Mouse (Mus musculus) liver, embryonic 14.5 days (tissue): ENCODE data around the gene Tbx5. TPM values are rescaled to one million over a fixed set of nuclear protein-coding genes. Genes with fewer than 3 reads are reported as not detected.

Source experiments
- ATAC-seq: fragments of 200-750 bp; cut with Nextera tagmentation; 2 replicates; pipeline ENCODE4 v1.8.0; 2017; ENCODE audit warnings: moderate number of reproducible peaks, mild to moderate bottlenecking, moderate library complexity; ENCODE audit not compliant: insufficient read depth
- DNase-seq, 3 experiments: peaks; one replicate each; pipeline ENCODE4 v3.0.0-alpha.2; 2012 to 2013; ENCODE audit warnings: low read depth in 3 of 3, low spot score in 3 of 3
- H3K27ac ChIP-seq: fragments of 300-500 bp; sonication (generic); 2 replicates; pipeline ENCODE4 v1.5.1; 2014; ENCODE audit warnings: moderate library complexity, mild to moderate bottlenecking, control low read depth, inconsistent platforms
- H3K27me3 ChIP-seq: fragments of 300-500 bp; sonication (generic); 2 replicates; pipeline ENCODE4 v1.6.1; 2014; ENCODE audit warnings: mild to moderate bottlenecking, low read length, moderate library complexity; ENCODE audit not compliant: control insufficient read depth, insufficient read depth
- H3K36me3 ChIP-seq: fragments of 300-500 bp; sonication (generic); replicated peaks from 2 replicates; pipeline ENCODE4 v1.6.1; 2014; ENCODE audit warnings: low read depth; ENCODE audit not compliant: control insufficient read depth, insufficient read depth
- H3K4me1 ChIP-seq, 2 experiments: fragments of 200-500 bp in 1 of 2; fragments of 300-500 bp in 1 of 2; sonication (generic) in 1 of 2; replicated peaks; 2 replicates each; pipeline ENCODE4 v1.6.1; 2012 to 2014; ENCODE audit warnings: antibody characterized with exemption in 1 of 2, inconsistent platforms in 1 of 2, low read length in 1 of 2; ENCODE audit not compliant: control insufficient read depth in 2 of 2, insufficient read depth in 2 of 2
- H3K4me2 ChIP-seq: fragments of 300-500 bp; sonication (generic); 2 replicates; pipeline ENCODE4 v1.6.1; 2014; ENCODE audit warnings: low read depth, mild to moderate bottlenecking, control low read depth, moderate library complexity
- H3K4me3 ChIP-seq, 2 experiments: fragments of 200-500 bp in 1 of 2; fragments of 300-500 bp in 1 of 2; sonication (generic) in 1 of 2; 2 replicates each; pipeline ENCODE4 v1.5.1; 2012 to 2014; ENCODE audit warnings: low read depth in 2 of 2, low read length in 2 of 2, mild to moderate bottlenecking in 2 of 2, control low read depth in 1 of 2, inconsistent platforms in 1 of 2, moderate library complexity in 1 of 2; ENCODE audit not compliant: insufficient read depth in 1 of 2
- H3K9ac ChIP-seq: fragments of 300-500 bp; sonication (generic); replicated peaks from 2 replicates; pipeline ENCODE4 v1.6.1; 2014; ENCODE audit warnings: mild to moderate bottlenecking, control low read depth, moderate library complexity
- H3K9me3 ChIP-seq: fragments of 300-500 bp; sonication (generic); 2 replicates; pipeline ENCODE4 v1.6.1; 2016; ENCODE audit warnings: low read length, mixed read lengths; ENCODE audit not compliant: control insufficient read depth
- CTCF ChIP-seq: IDR thresholded peaks from 2 replicates; pipeline ENCODE4 v1.5.1; 2016; ENCODE audit warnings: antibody characterized with exemption, low read depth, control low read depth
- EP300 ChIP-seq: IDR thresholded peaks from 2 replicates; pipeline ENCODE4 v1.6.1; 2016; ENCODE audit warnings: antibody characterized with exemption, low read depth
- WGBS: fragments of 180-500 bp; shearing (Covaris S2); extraction: QIAGEN DNeasy Blood & Tissue Kit; methylation state at CpG from one replicate; pipeline ENCODE4 v1.1.7; 2014; ENCODE audit not compliant: insufficient replicate concordance; 5-methylcytosine and 5-hydroxymethylcytosine counted together
- polyA plus RNA-seq, 2 experiments: library from polyadenylated mRNA; depleted of rRNA in 1 of 2; stranded (reverse) in 1 of 2; unstranded in 1 of 2; fragments of >200 nt; fragmentation: Nextera tagmentation in 1 of 2; extraction: Ambion mirVana in 1 of 2; gene quantifications; 2 replicates each; pipeline versions ENCODE4 v1.2.1 to v1.2.3; 2012 to 2014

The Tbx5 gene
- polyA plus RNA-seq, 2 experiments, result 0.01 to 0.03 TPM

DNA sequence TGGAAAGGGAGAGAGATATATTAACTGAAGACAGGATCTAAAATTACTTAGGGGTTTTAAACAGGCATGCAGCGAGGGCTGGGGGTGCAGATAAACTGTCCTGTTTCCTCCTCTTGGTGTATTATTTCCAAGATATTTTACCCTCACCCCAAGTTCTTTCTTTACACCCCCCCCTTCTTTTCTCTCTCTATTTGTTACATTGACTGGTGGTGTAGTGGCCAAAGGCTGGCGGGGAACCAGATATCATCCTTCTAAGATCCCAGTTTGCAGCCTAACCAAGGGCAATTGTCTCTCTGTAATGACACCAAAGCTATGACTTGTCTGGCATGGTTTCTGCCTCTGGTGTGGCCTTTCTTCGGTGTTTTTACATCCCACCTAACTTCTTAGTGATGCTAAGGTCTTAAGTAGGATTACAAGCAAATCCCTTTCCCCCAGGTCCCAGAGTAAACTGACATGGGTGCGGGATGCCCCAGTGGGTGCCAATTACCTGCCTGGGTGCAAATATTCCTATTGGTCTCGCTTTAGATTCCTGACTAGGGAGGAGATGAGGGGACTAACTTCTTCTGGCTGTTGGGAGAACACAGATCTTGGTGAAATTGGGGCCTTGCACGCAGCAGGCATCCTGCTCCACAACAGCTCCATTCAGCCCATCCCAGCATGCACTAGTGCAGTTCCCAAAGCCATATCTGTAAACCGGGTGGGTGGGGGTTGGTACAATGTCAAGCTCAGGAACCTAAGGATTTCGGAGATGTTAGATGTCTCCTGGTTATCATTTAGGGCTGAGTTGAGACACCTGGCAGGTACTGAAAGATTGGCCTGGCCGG, 32.8 kb upstream of the Tbx5 start:
- 4% methylated on average over 9 of the region's 9 CpGs for WGBS
- DNase-seq (no peak), ATAC-seq (no peak)
- H3K4me3 ChIP-seq, result no peak overlapping the region
- H3K27ac ChIP-seq, result no peak overlapping the region
- TF ChIP-seq EP300 (no peak), CTCF (no peak)
- H3K27me3 ChIP-seq, result peaks cover 93% of the 10 kb centered on the region
- no peaks in the 10 kb centered on the region for H3K36me3 ChIP-seq
- no peak overlapping the region for H3K4me2 ChIP-seq
- no peak overlapping the region for H3K9ac ChIP-seq
- no peaks in the 10 kb centered on the region for H3K9me3 ChIP-seq
- H3K4me1 ChIP-seq, result no peaks in the 10 kb centered on the region

DNA sequence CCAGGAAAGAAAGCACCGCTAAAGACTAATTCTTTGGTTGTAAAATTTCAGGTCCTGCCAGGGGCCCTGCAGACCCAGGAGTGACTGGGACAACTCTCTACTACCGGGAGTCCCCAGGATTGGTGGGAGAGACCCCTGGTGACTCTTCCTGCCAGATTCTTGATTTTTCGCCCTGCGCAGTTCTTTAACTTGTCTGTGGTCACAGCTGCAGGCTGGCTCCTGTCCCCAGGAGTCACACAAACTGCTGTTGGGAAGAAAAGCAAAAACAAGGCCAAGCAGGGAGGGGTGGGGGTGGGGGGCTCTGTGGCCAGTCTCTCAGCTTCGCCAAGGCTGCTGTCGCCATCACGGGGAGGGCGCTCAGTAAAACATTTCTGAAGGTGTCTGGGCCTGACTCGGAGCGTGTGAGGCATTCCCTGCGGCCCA, 32.2 kb upstream of the Tbx5 start:
- H3K27me3 ChIP-seq, result peaks cover 96% of the 10 kb centered on the region
- 6% methylated on average over 10 of the region's 11 CpGs for WGBS
- no peak for DNase-seq

DNA sequence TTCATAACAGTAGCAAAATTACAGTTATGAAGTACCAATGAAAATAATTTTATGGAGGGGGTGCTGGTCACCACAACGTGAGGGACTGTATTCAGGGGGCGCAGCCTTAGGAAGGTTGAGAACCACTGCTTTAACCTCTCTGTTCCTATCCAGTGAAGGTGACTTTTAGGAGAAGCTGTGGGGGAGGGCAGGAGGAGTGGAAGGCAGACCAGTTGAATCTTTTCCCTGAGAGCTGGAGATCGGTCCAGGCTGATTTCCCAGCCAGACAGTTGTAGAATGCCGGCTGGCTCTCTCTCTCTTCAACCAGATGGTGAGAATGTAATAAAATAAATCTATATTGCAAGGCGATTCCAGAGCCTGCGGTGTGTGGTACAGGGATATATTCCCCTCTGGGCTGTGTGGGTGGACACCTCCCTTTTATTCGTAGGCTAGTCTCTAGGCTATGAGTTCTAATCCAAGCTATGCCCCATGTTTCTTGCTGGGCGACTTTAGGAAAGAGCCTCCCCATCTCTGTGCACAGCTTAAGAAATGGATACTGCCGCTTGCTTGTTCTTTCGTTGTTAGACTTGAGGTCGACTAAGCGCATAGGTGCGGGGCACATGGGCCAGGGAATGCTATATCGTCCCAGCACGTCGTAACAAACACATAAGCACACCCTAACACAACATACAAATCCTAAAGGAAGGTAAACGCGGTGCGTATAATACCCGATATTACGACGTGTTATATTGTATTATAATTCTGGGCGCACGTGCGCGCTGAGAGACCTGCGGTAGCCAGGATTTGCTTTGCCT, 29.7 kb upstream of the Tbx5 start:
- no peaks in the 10 kb centered on the region for H3K4me1 ChIP-seq
- DNase-seq, result no peak
- no peaks in the 10 kb centered on the region for H3K36me3 ChIP-seq
- WGBS, result 3% methylated on average over 27 of the region's 27 CpGs
- H3K9ac ChIP-seq, result no peak overlapping the region
- no peak overlapping the region for H3K27ac ChIP-seq
- H3K27me3 ChIP-seq, result peaks cover 96% of the 10 kb centered on the region
- no peak for ATAC-seq
- no peak overlapping the region for H3K4me2 ChIP-seq
- no peak for TF ChIP-seq CTCF
- no peak for TF ChIP-seq EP300
- no peak overlapping the region for H3K4me3 ChIP-seq
- no peaks in the 10 kb centered on the region for H3K9me3 ChIP-seq

More for the DNA sequence above, 32.2 kb upstream of the Tbx5 start:
- no peak overlapping the region for H3K4me2 ChIP-seq
- no peaks in the 10 kb centered on the region for H3K9me3 ChIP-seq
- no peak overlapping the region for H3K9ac ChIP-seq
- ATAC-seq, result no peak
- H3K4me3 ChIP-seq, result no peak overlapping the region
- no peaks in the 10 kb centered on the region for H3K36me3 ChIP-seq
- H3K27ac ChIP-seq, result no peak overlapping the region
- H3K4me1 ChIP-seq, result no peaks in the 10 kb centered on the region
- no peak for TF ChIP-seq EP300
- no peak for TF ChIP-seq CTCF

DNA sequence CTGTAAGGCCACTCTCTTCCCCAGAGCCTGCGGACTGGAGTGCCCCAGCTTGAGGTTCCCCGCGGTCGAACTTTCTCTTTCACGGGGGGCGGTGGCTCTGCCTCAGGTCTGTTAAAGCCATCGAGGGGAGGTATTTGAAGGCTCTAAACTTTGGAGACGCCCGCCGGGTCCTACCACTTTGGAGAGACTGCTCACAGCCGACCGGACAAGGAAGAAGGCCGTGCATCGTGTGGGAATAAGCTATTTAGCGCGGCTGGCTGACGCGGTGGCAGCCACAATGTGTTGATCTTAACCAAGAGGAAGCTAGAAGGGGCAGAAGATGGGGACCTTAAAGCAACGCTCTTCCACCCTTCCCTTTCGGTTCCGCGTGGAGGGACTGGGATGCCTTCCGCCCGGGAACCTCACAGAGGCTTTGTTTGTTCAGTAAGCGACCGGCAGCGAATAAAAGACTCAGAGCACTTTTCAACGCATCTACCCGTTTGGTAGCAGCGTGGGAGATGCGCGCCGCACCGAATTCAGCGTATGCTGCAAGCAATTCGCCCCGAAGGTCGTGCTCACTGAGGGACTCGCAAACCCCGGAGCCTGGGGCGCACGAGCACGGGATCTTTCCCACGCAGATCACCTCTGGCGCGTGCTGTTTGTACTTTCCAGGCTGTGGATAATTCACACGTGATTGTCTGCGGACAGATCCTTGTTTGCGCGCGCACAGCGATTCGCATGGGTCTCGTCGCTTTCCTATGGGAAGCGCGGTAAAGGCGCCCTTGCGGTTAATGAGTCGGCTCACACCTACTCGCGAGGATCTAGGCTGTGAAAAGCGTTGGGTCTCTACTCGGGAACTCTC, 28.8 kb upstream of the Tbx5 start:
- no peak for TF ChIP-seq EP300
- no peak for TF ChIP-seq CTCF
- no peaks in the 10 kb centered on the region for H3K36me3 ChIP-seq
- no peak overlapping the region for H3K4me3 ChIP-seq
- no peak overlapping the region for H3K9ac ChIP-seq
- no peak for DNase-seq
- H3K4me2 ChIP-seq, result no peak overlapping the region
- ATAC-seq, result no peak
- H3K9me3 ChIP-seq, result no peaks in the 10 kb centered on the region
- no peak overlapping the region for H3K27ac ChIP-seq
- no peaks in the 10 kb centered on the region for H3K4me1 ChIP-seq
- WGBS, result 1% methylated on average over 64 of the region's 64 CpGs
- H3K27me3 ChIP-seq, result peaks cover 98% of the 10 kb centered on the region
